Mouse (Mus musculus): ENCODE measurements at regions not wholly inside any gene's neighbourhood (a gene's known extent, or its start where the extent isn't known, plus 50 kb on each side); places are given as distances from the start of the nearest gene placed in this dataset.
A peak's percentile ranks its signal among the peaks of the same experiment; 100 is the strongest.
"Not testable (repeated sequence)": the region's sequence is repeated elsewhere in the genome, so short reads cannot be mapped to it uniquely, and the experiment has no call there.

DNA sequence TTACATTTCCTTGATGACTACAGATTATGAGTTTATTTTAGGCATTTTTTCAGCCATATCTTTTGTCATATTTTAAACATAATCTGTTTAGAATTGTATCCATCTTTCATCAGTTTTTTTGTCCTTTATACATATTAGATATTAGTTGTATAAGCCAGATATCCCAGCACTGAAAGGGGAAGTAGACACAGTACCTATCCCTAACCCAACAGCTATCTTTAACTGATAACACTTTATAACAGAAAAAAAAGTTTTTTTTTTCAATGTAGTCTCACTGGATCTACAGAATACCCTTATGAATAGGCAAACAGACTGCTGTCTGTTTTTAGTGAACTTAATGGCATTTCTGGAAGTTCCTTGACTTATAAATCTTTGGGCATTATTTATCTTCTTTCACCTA lies 1152.1 kb upstream of the Fam98a start:
- no peak for DNase-seq

DNA sequence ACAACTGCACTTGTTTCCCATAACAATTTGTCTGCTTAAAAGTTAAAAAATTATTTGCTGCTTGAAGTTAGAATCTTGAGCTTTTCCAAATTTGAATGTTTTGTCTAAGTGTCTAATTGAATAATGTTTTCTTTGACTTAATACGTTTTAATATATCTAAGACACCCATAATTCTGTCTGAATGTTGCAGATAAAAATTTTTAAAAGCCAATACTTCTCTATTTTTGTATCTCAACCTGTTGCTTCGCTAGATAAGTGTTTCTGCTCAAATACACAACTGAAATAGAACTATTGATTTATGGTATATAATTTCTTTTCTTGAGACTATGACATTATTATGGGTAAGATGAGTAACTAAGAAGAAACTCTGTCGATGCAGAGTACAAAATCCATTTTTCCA lies 1144.5 kb upstream of the Fam98a start:
- no peak for DNase-seq

DNA sequence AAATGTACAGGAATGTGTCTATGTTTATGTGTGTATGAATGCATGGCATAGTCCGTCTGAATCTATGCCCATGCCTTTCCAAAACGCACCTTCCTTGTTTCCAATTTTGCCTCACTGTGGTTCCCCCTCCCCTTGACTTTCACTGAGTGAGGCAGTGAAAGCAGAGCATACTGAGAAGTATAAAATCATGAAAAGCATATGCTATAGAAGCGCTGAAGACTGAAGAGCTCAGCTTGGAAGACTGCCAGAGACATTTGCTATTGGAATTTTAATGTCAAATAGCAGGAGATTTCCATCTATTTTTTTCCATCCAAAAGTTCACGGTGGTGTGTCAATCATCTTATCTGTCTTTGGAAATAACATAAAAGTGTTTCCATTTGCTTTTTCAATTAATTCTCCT lies 1106.3 kb upstream of the Fam98a start:
- DNase-seq, result no peak

DNA sequence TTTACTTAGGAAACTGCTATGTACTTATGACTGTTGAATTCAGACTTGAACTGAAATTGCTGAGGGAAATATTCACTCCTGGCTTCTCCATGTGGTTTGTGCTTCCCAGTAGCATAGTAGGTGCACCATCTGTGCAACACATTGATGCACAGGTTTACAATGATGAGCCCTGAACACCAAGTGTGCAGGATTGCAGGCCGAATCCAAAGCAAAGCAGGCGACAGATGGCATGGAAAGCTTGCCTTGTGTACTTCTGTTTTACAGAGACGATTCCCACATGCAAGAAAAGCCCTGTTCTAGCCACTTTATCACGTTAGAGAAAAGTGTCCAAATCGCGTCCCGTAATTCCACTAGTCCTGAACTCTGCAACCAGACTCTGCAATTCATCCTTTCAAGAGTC lies 1074.2 kb upstream of the Fam98a start:
- no peak for DNase-seq

DNA sequence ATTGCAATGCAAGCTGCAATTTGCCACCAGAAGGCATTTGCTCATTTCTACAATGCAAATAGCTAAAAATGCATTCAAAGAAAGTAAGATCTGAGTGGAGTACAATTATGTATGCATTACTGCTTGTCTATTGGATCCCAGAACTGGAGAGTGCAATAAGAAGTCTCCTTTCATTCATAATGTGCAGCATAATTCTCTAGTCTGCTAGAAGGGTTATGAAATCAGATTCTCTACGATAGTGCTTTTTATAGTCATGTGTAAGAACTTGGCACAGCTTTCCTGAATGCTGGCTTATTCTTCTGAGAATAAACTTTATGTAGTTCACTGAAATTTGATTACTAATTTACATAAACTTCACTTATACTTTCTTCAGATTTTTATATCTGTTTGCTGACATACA lies 1053.5 kb upstream of the Fam98a start:
- no peak for DNase-seq

DNA sequence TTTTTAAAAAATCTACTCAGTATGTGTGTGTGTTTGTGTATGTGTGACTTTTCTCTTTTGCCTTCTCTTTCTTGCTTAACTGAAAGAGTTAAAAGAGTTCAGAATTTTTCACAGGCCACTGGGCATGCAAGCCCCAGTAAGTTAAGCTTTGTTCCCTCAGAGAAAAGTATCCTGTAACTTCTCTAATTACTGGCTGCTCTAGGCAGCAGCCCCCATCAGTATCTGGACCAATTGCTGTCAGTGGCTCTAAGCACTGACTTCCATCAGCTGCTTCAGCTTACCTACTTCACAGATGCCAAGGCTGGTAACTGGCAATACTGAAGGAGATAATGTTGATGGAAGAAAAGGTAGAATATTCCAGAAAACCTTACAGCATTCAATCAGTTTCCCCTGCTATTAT lies 1026.6 kb upstream of the Fam98a start:
- no peak for DNase-seq

DNA sequence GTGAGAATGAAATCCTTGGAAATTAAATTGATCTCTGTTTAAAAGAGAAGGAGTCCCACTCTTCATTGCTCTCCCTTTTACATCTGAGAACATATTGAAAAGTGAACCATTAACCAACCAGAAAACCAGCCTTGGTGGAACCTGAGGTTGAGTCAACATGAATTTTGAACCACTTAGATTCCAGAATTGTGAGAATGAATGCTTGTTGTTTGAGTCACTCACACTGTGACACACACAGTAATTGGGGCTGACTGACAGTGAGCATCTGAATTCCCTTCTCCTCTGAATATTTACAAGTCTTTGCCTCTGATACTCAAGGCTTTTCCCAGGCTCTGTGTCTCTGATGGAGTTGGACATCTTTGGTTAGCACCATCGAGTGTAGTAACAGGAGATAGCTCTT lies 1008.0 kb upstream of the Fam98a start:
- no peak for DNase-seq

DNA sequence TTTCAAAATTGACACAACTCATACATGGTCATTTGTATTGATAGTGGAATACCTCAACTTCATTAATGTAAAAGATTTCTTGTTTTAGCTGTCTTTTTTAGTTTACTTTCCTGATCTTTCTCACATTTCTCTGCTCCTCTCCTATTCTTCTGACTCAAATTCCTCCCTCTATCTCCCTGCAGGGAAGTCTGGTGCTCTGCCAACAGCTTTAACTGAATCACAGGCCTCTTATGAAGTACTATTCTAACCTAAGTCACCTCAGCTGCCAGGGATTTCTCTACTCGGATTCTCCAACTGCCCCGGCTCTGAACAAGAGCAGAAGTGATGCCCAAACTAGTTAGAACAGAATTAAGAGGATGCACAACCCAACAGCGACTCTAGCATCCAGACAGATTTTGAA lies 993.8 kb upstream of the Fam98a start:
- DNase-seq, result no peak

DNA sequence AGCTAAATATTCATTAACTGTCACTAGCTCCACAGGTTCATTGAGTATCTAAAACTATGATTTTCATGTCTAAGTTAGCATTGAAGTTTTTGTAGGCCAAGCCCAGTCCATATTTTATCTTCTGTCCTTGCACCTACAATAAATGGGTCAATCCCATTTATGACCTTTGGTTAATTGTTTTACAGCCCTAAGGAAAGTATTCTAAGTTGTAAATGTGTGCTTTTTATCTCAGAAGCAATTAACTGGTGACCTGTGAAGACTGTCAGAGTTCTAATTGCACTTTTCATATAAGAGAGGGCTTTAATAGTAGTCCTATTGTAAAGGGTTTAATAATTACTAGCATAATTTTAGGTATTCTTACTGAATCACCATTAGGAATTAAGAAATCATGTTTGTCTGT lies 984.0 kb upstream of the Fam98a start:
- DNase-seq, result no peak

DNA sequence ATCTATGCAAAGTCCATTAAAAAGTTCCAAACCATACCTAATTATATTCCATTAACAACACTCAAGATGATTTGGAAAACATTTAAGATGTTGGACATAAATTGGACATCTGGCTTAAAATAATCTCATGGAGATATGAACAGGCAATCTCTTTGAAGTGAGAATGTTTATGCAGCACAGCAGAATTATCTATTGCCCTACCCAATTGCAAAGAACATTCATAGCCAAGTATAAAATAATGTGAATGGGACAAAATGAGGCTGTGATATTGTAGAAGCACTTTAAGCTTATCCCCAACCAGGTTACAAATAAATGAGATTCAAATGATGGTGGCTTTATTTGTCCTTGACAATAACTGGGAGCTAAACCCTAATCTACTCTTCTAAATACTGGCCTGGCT lies 950.0 kb upstream of the Fam98a start:
- no peak for DNase-seq

DNA sequence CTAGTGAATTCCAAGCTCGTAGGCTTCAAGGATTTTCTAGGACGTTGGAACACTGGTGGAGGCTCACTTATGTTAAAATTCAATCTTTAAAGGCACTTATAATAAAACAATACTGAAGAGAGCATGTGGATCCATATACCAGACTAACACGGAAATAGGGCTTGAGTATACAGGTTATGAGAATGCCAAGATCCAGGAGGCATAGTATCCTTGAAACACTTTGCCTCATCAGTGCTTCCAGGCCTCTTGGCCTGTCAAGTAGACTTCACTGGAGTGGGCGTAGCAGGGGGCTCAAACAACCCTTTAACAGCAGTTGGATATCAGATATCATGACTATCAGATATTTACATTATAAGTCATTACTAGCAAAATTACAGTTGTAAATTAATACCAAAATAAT lies 948.7 kb upstream of the Fam98a start:
- DNase-seq, result no peak

DNA sequence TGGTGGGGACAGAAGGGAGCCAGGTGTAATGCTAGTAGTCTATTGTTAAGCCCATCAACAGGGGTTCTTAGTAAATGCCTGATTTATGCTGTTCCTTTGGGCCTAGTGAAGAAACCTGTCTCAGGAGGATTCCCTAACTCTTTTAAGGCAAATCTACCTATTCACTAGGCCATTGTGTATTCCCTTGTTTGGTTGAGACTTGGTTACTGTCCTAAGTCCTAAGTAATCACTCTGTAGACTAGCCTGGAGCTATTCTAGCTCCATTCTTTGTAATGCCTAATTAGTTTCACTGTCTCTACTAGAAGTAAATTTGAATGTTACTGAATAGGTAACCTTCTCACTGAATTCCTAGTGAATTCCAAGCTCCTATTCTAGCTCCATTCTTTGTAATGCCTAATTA lies 948.2 kb upstream of the Fam98a start:
- DNase-seq, result not testable (repeated sequence)

DNA sequence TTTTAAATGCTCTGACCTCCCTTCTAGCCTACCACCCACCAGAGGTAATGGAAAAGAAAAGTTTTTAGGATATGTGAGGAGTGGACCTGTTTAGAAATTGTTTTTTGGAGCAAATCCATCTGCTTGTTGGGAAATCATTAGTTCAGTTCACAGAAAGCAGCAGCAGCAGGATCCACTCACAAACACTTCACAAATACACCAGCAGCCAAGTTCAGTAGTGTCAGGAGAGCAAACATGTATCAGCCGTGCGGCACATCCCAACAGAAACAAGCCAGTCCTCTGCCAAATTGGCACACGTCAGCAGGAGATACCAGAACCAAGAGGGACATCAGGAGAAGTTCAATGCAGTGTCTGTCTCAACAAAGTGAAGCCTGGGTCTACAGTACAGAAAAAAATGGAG lies 935.6 kb upstream of the Fam98a start:
- no peak for DNase-seq

DNA sequence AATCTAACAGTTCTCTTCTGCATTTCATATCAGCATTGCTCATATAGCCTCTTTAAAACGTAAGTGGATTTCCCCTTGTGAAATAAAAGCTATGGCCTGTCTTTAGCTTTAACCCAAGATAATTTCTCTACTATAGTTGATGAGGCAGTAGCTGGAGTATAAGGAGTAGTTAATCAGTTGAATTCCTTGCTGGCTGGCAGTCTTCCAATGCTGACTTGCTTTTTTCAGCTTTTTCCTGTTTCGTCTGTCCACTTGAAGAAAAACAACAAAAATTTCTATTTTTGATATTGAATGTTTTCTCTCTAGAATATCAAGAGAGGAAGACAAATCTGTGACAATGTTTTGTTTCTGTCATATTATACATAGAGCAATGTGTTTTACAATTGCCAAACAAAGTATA lies 932.4 kb upstream of the Fam98a start:
- DNase-seq, result peak in 1 of 2 experiments; percentile 18

DNA sequence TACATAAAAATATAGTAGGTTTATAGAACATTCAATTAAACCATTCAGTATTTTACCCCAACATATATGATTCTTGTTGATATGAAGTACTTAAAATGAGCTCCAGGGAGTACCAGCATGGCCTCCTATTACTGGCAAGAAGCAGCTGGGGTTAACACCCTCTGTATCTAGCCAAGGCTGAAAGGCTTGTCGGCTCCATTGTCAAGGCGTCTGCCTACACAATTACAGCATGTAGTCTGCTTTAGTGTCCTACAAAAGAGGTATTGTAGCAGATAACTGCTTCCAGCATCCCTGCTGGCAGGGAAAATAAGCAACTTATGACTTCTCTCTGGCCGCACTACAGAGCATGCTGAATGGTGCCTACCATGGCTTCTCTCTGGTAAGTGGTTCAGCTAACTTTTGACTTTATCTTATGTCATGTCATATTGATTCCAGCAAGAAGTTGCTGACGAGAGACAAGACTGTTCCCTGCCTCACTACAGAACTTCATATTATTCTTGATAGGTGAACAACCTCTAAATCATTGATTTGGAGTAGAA lies 899.6 kb upstream of the Fam98a start:
- DNase-seq, result no peak

Measured in kidney, postnatal 25 days (tissue).